In the genomic region with DNA sequence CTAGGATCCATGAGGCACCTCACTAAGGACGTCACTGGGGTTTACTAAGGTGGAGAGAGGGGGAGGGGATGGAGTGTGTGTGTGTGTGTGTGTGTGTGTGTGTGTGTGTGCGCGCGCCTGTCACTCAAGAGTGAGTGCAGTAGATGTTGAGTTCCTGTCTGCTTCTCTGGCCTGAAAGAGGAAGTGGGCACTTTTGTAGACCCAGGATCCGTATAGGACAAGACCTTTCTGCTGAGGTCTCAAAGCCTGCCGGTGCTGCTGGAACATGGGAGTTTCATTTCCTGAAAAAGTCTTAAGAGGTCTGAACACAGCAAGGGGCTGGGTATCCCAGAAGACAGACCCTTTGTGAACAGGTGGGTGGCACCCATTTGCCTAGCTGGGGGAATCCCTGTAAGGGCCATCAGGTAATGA, we compare ENCODE assay signal across 1 mouse cellular context.
TF ChIP-seq lines count a peak whose summit lies in the region.

No protein-coding gene starts in this region.

TF ChIP-seq in CH12.LX, 34 proteins besides CTCF, POLR2A, EP300 and RAD21 (continued from another document):
- no peak for TF ChIP-seq POLR2AphosphoS2 (IDR thresholded peaks at IDR 0.05; ENCODE audit: low read depth, low read length)
- no peak for TF ChIP-seq PAX5 (IDR thresholded peaks at IDR 0.05; ENCODE audit: low read length)
- no peak for TF ChIP-seq ZNF384 (IDR thresholded peaks at IDR 0.05; ENCODE audit: low read depth, low read length)
- peak; percentile 75 for TF ChIP-seq MAX (IDR thresholded peaks at IDR 0.05; ENCODE audit: low read length)
- TF ChIP-seq MXI1 (IDR thresholded peaks at IDR 0.05; ENCODE audit: low read depth, low read length): no peak; the same call in 1 of the 2 replicates
- TF ChIP-seq ZKSCAN1 (IDR thresholded peaks at IDR 0.05; ENCODE audit: borderline replicate concordance, low read depth, low read length): no peak
- TF ChIP-seq SIN3A (IDR thresholded peaks at IDR 0.05; ENCODE audit: low read length): peak; percentile 33
- peak; percentile 50 for TF ChIP-seq HCFC1 (IDR thresholded peaks at IDR 0.05; ENCODE audit: low read depth, low read length)
- peak; percentile 60 for TF ChIP-seq NRF1 (IDR thresholded peaks at IDR 0.05; ENCODE audit: low read depth, low read length)
- peak; percentile 81 for TF ChIP-seq MAFK (IDR thresholded peaks at IDR 0.05; ENCODE audit: insufficient replicate concordance, low read length)
